Mouse (Mus musculus): Measurements from ENCODE around the gene Khdc1a.

DNA sequence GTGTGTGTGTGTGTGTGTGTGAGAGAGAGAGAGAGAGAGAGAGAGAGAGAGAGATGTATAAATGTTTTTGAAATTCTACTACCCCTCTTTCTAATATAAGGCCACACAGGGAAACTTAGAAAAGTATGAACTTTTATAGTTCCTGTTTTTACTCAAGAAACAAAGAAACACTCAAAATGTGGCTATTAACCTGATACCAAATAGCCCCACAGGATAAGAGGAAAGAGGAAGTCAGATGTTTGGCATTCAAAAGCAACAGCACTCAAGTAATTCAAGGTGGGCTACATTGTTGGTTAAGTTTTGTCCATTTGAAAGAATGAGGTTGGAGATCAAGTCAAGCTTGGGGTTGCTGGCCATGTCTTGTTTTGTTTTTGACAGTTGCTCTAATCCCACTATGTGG, 13.6 kb upstream of the Khdc1a start:
- TF ChIP-seq CTCF (IDR thresholded peaks at IDR 0.05; ENCODE audit: extremely low read depth, insufficient read depth, insufficient read length, insufficient replicate concordance) (no peak), POLR2A (IDR thresholded peaks at IDR 0.05; ENCODE audit: low read depth, low read length) (no peak)

Data from spleen, adult 2 months (tissue).